Mouse (Mus musculus) skeletal muscle tissue, postnatal 0 days (tissue): Measurements from ENCODE around the gene Heatr9. TPM values are rescaled to one million over a fixed set of nuclear protein-coding genes. Genes with fewer than 3 reads are reported as not detected.

Experiments
- polyA plus RNA-seq: library from polyadenylated mRNA; unstranded; fragments of >200 nt; fragmentation: Nextera tagmentation; extraction: Ambion mirVana; gene quantifications from 2 replicates; pipeline ENCODE4 v1.2.1, GENCODE M21; 2015

Gene Heatr9
- polyA plus RNA-seq, result not detected in 2 replicates

GRCm38 (mm10) chr11:83522075-83522474 is at the start of gene Heatr9:
Gene Heatr9, minus strand, starts transcription at chr11:83522175.

GRCm38 (mm10) chr11:83530360-83530759 is 8.4 kb upstream of the Heatr9 start, which contains the start of gene Ccl5:
Gene Ccl5, minus strand, starts transcription at chr11:83530518.

GRCm38 (mm10) chr11:83472324-83473234 is 49.4 kb downstream of the Heatr9 start, which contains the start of gene Taf15:
Gene Taf15, plus strand, starts transcription at chr11:83473086.

GRCm38 (mm10) chr11:83462711-83463244 is 59.2 kb downstream of the Heatr9 start, which contains the start of gene Mmp28:
Gene Mmp28, minus strand, starts transcription at chr11:83463071.

Other genes starting within 250 kb of the Heatr9 start
- gene Slfn14, start 235.4 kb downstream of the Heatr9 start, polyA plus RNA-seq, result not detected in 2 replicates
- gene Ap2b1, start 223.2 kb downstream of the Heatr9 start, polyA plus RNA-seq, result 18.9 and 20.0 TPM in 2 replicates
- gene Pex12, start 219.6 kb downstream of the Heatr9 start, polyA plus RNA-seq, result 12.1 and 13.1 TPM in 2 replicates
- gene Rasl10b, start 113.0 kb downstream of the Heatr9 start, polyA plus RNA-seq, result 1.2 and 1.4 TPM in 2 replicates
- 0.05 TPM in 1 of 2 replicates, not detected in the other for gene Gas2l2, start 92.7 kb downstream of the Heatr9 start, polyA plus RNA-seq
- gene 1700020L24Rik, start 84.5 kb downstream of the Heatr9 start, polyA plus RNA-seq, result 0.35 and 0.88 TPM in 2 replicates
- 2.6 and 4.3 TPM in 2 replicates for gene Mmp28, start 59.1 kb downstream of the Heatr9 start, polyA plus RNA-seq
- 3.5 and 3.9 TPM in 2 replicates for gene Taf15, start 49.1 kb downstream of the Heatr9 start, polyA plus RNA-seq
- 0.45 and 1.5 TPM in 2 replicates for gene Ccl5, start 8.3 kb upstream of the Heatr9 start, polyA plus RNA-seq
- gene Ccl9, start 56.5 kb upstream of the Heatr9 start, polyA plus RNA-seq, result 10.8 and 14.0 TPM in 2 replicates
- gene Ccl6, start 70.9 kb upstream of the Heatr9 start, polyA plus RNA-seq, result 15.0 and 15.2 TPM in 2 replicates
- not detected in 2 replicates for gene Rpl9-ps1, start 123.4 kb upstream of the Heatr9 start, polyA plus RNA-seq
- gene Ccl3, start 127.2 kb upstream of the Heatr9 start, polyA plus RNA-seq, result 0.19 and 0.29 TPM in 2 replicates
- gene Ccl4, start 140.4 kb upstream of the Heatr9 start, polyA plus RNA-seq, result 0.21 and 0.23 TPM in 2 replicates
- 5.4 and 7.2 TPM in 2 replicates for gene Wfdc17, start 181.8 kb upstream of the Heatr9 start, polyA plus RNA-seq
- not detected in 2 replicates for gene Wfdc18, start 186.8 kb upstream of the Heatr9 start, polyA plus RNA-seq
- gene Wfdc21, start 224.8 kb upstream of the Heatr9 start, polyA plus RNA-seq, result 1.2 and 54.1 TPM in 2 replicates
- 8.0 and 10.4 TPM in 2 replicates for gene Heatr6, start 231.5 kb upstream of the Heatr9 start, polyA plus RNA-seq